Mouse (Mus musculus) hindbrain, embryonic 14.5 days (tissue): ENCODE data around the gene C2cd6. TPM values are rescaled to one million over a fixed set of nuclear protein-coding genes. Genes with fewer than 3 reads are reported as not detected.
A peak's percentile ranks its signal among the peaks of the same experiment; 100 is the strongest.

Experiments used
- ATAC-seq: fragments of 200-750 bp; cut with Nextera tagmentation; 2 replicates; pipeline ENCODE4 v1.8.0; 2017; ENCODE audit warnings: moderate number of reproducible peaks, mild to moderate bottlenecking, moderate TSS enrichment, moderate library complexity; ENCODE audit not compliant: low FRiP score
- DNase-seq: peaks from one replicate; pipeline ENCODE4 v3.0.0-alpha.2; 2015; ENCODE audit warnings: low spot score
- H3K27ac ChIP-seq: fragments of 300-500 bp; sonication (generic); 2 replicates; pipeline ENCODE4 v1.5.1; 2014; ENCODE audit warnings: mild to moderate bottlenecking, moderate library complexity
- H3K27me3 ChIP-seq: fragments of 300-500 bp; sonication (generic); 2 replicates; pipeline ENCODE4 v1.6.1; 2014; ENCODE audit warnings: mild to moderate bottlenecking, low read length, mixed read lengths; ENCODE audit not compliant: control insufficient read depth, insufficient read depth
- H3K36me3 ChIP-seq: fragments of 300-500 bp; sonication (generic); replicated peaks from 2 replicates; pipeline ENCODE4 v1.6.1; 2014; ENCODE audit not compliant: control insufficient read depth, insufficient read depth
- H3K4me1 ChIP-seq: fragments of 300-500 bp; sonication (generic); replicated peaks from 2 replicates; pipeline ENCODE4 v1.6.1; 2014; ENCODE audit warnings: antibody characterized with exemption, low read length, mixed read lengths; ENCODE audit not compliant: control insufficient read depth, insufficient read depth
- H3K4me2 ChIP-seq: fragments of 300-500 bp; sonication (generic); replicated peaks from 2 replicates; pipeline ENCODE4 v1.6.1; 2014; ENCODE audit warnings: mild to moderate bottlenecking, moderate library complexity
- H3K4me3 ChIP-seq: fragments of 300-500 bp; sonication (generic); replicated peaks from 2 replicates; pipeline ENCODE4 v1.5.1; 2014; ENCODE audit warnings: mild to moderate bottlenecking, low read length
- H3K9ac ChIP-seq: fragments of 300-500 bp; sonication (generic); 2 replicates; pipeline ENCODE4 v1.6.1; 2014
- H3K9me3 ChIP-seq: fragments of 300-500 bp; sonication (generic); 2 replicates; pipeline ENCODE4 v1.6.1; 2016; ENCODE audit warnings: low read length; ENCODE audit not compliant: control insufficient read depth
- WGBS: fragments of 180-500 bp; shearing (Covaris S2); extraction: QIAGEN DNeasy Blood & Tissue Kit; methylation state at CpG from one replicate; pipeline ENCODE4 v1.1.7; 2014; 5-methylcytosine and 5-hydroxymethylcytosine counted together
- polyA plus RNA-seq: library from polyadenylated mRNA; unstranded; fragments of >200 nt; fragmentation: Nextera tagmentation; extraction: Ambion mirVana; gene quantifications from 2 replicates; pipeline ENCODE4 v1.2.1, GENCODE M21; 2014

Gene C2cd6
- polyA plus RNA-seq, 1 experiment from 2014 or later: 4.5 TPM

DNA sequence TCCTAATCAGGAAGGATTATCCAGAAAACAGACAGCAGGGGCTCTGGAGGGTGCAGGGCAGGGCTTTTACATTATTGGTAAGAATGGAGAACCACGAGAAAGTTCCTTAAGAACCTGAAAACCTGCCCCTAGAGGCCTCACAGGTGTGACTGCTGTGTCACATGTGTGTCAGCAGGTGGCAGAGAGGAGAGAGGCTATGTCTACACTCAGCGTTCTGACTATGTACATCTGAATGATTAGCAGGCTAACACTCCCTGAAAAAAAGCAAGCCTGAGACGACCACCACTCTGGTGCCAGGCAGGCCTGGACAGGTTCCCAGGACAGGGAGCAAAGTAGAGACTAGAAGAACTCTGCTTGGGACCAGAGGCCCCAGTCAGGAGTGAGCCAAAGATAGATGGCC, 23.8 kb downstream of the C2cd6 start:
- H3K4me3 ChIP-seq: no peak overlapping the region
- WGBS: 49% methylated on average over 3 of the region's 3 CpGs
- H3K4me1 ChIP-seq: no peaks in the 10 kb centered on the region
- H3K9me3 ChIP-seq: no peaks in the 10 kb centered on the region
- no peak for ATAC-seq
- H3K27me3 ChIP-seq: no peaks in the 10 kb centered on the region
- H3K4me2 ChIP-seq: no peak overlapping the region
- no peaks in the 10 kb centered on the region for H3K36me3 ChIP-seq
- H3K27ac ChIP-seq: no peak overlapping the region
- no peak overlapping the region for H3K9ac ChIP-seq
- no peak for DNase-seq

DNA sequence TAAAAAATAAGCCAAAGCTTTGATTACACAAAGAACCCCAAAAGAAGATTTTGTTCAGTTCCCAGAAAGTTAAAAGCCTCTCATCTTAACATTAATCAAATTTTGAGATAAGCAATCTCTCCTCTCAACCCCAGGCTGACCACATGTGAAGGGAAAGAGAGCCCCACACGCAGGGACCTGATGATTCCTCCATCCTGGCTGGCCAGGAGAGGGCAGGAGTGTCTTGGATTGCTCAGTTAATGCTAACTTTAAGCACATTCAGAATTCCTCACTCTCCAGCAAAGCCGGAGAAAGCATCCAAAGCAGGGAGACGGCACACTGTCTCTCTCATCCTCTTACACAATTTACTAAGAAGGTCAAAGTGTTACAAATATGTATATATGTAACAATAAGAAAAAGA, 26.7 kb downstream of the C2cd6 start:
- no peak overlapping the region for H3K9ac ChIP-seq
- no peak overlapping the region for H3K4me3 ChIP-seq
- no peaks in the 10 kb centered on the region for H3K27me3 ChIP-seq
- H3K36me3 ChIP-seq: no peaks in the 10 kb centered on the region
- DNase-seq (peak; percentile 42), ATAC-seq (no peak)
- WGBS: 17% methylated on average over 3 of the region's 3 CpGs
- no peaks in the 10 kb centered on the region for H3K4me1 ChIP-seq
- H3K9me3 ChIP-seq: no peaks in the 10 kb centered on the region
- no peak overlapping the region for H3K27ac ChIP-seq
- H3K4me2 ChIP-seq: no peak overlapping the region

DNA sequence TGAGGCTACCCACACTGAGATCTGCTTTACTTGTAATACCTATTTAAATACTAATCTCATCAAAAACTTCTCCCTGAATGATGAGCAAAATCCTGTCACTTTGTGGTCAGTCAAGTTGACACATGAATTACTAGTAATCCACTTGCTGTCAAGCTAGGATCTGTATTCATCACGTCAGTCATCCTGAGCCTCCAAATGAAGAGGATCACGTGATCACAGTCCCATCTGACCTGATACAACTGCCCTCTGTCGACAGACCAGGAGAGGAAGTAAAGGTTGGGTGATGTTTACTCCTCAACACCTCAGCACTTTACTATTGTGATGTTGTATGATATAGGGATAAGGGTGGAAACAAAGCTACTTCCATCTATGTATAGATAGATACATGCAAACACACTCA, 31.0 kb downstream of the C2cd6 start:
- Histone ChIP-seq H3K4me2 (no peak overlapping the region), H3K27ac (no peak overlapping the region), H3K9me3 (no peaks in the 10 kb centered on the region), H3K4me3 (no peak overlapping the region), H3K27me3 (no peaks in the 10 kb centered on the region), H3K4me1 (no peaks in the 10 kb centered on the region), H3K36me3 (no peaks in the 10 kb centered on the region), H3K9ac (no peak overlapping the region)
- no peak for ATAC-seq
- DNase-seq: no peak
- WGBS: 61% methylated on average over 3 of the region's 3 CpGs

DNA sequence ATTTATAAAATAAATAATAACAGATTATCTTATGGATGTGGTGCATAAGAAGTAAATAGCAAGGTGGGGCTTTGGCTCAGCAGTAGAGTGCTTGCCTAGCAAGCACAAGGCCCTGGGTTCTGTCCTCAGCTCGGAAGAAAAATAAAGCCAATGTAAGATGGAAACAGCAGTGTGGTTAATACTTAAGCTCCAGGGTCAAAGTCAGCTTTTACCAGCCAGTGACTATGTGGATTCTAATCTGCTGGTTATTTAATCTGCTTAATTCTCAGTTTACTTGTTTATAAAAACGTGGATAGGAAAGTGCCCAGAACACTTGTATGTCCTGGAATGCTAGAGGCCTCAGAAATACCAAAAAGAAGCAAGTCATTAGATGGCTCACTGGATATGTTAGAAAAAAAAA, 37.7 kb downstream of the C2cd6 start:
- DNase-seq: no peak
- no peak for ATAC-seq
- no peaks in the 10 kb centered on the region for H3K4me1 ChIP-seq

DNA sequence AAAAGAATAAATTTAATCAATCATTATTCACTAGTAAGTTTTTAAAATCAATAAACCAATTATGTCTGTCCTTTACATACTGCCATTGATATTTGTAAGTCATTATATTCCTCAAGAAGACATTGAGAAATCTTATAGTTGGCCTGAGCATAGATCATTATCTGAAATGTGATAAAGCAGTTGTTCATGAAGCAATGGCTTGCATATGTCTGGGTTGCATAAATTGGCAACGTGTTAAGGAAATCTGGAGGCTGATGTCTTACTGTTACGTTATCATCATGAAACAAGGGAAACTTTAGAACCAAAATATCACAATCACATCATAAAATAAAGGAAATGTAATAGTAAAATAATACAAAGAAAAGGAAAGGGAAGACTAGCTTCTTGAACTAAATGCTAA, 43.4 kb downstream of the C2cd6 start:
- WGBS: 86% methylated on average over 2 of the region's 2 CpGs
- ATAC-seq (no peak), DNase-seq (no peak)
- Histone ChIP-seq H3K4me2 (no peak overlapping the region), H3K4me3 (no peak overlapping the region), H3K9me3 (no peaks in the 10 kb centered on the region), H3K4me1 (no peaks in the 10 kb centered on the region), H3K27ac (no peak overlapping the region), H3K9ac (no peak overlapping the region), H3K27me3 (no peaks in the 10 kb centered on the region), H3K36me3 (no peaks in the 10 kb centered on the region)

More for the DNA sequence above, 37.7 kb downstream of the C2cd6 start:
- no peak overlapping the region for H3K9ac ChIP-seq
- no peaks in the 10 kb centered on the region for H3K36me3 ChIP-seq
- H3K9me3 ChIP-seq: no peaks in the 10 kb centered on the region
- no peak overlapping the region for H3K4me2 ChIP-seq
- H3K4me3 ChIP-seq: no peak overlapping the region
- WGBS: 69% methylated on average over 2 of the region's 2 CpGs
- H3K27ac ChIP-seq: no peak overlapping the region
- no peaks in the 10 kb centered on the region for H3K27me3 ChIP-seq

DNA sequence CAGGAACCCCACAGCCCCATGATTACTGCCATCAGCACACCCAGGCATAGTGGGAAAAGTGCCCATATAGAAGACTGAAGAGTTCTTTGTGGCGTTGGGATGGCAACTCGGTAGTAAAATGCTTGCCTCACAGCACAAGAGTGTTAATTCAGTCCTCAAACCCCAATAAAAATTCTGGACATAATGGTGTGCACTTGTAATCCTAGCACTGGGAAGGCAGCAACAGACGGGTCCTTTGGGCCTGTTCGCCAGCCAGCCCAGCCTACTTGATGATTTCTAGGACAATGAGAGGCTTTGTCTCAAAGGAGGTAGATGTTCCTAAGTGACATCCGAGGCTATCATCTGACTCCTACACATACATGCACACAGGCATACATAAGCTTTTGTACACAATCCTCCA, 57.0 kb downstream of the C2cd6 start:
- Histone ChIP-seq H3K27me3 (no peaks in the 10 kb centered on the region), H3K9ac (no peak overlapping the region), H3K4me2 (no peak overlapping the region), H3K4me3 (no peak overlapping the region), H3K4me1 (no peaks in the 10 kb centered on the region), H3K36me3 (no peaks in the 10 kb centered on the region), H3K9me3 (no peaks in the 10 kb centered on the region), H3K27ac (no peak overlapping the region)
- no peak for DNase-seq
- WGBS: 69% methylated on average over 5 of the region's 5 CpGs
- no peak for ATAC-seq

DNA sequence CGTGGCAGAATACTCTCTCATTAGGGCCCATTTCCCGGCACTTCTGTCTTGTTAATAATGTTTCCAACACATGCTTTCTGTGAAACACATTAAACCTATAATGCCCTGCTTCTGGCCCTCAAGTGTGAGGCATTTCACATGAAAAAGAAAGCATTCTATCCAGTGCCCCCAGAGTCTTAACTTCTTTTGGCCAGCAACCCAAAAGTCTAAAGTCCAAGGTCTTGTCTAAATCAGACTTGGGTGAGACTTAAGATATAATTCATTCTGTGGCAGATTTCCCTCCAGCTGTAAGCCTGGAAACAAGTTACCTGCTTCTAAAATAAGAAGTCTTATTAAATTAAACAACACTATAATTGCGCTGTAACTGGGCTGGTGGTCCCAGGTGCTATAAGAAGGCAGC, 73.1 kb downstream of the C2cd6 start:
- Histone ChIP-seq H3K9me3 (no peaks in the 10 kb centered on the region), H3K4me3 (no peak overlapping the region), H3K9ac (no peak overlapping the region), H3K27me3 (no peaks in the 10 kb centered on the region), H3K36me3 (no peaks in the 10 kb centered on the region), H3K4me1 (no peaks in the 10 kb centered on the region), H3K4me2 (no peak overlapping the region), H3K27ac (no peak overlapping the region)
- 85% methylated on average over 3 of the region's 3 CpGs for WGBS
- no peak for ATAC-seq
- no peak for DNase-seq

DNA sequence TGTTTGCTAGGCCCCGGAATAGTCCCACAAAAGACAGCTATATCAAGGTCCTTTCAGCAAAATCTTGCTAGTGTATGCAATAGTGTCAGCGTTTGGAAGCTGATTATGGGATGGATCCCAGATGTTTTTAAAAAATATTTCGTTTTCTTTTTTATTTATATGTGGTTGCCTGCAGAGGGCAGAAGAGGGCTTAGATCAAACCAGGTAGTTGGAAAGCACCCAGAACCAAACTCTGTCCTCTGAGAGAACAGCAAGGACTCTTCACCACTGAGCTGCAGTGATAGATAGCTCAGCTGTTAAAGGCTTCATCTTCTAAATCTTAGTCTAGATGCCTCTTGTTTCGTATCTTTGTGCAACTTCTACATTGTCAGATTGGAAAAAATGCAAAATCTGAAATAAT, 85.5 kb downstream of the C2cd6 start:
- H3K4me2 ChIP-seq: no peak overlapping the region
- H3K4me1 ChIP-seq: no peaks in the 10 kb centered on the region
- no peak overlapping the region for H3K9ac ChIP-seq
- H3K4me3 ChIP-seq: no peak overlapping the region
- DNase-seq (no peak), ATAC-seq (no peak)
- no peaks in the 10 kb centered on the region for H3K36me3 ChIP-seq
- no peaks in the 10 kb centered on the region for H3K9me3 ChIP-seq
- WGBS: 48% methylated on average over 4 of the region's 4 CpGs
- no peak overlapping the region for H3K27ac ChIP-seq
- H3K27me3 ChIP-seq: no peaks in the 10 kb centered on the region

Other genes starting within 250 kb of the C2cd6 start
- 18.0 and 20.5 TPM in 2 replicates for gene Trak2, start 121.5 kb downstream of the C2cd6 start, polyA plus RNA-seq
- 103 and 111 TPM in 2 replicates for gene Stradb, start 121.4 kb downstream of the C2cd6 start, polyA plus RNA-seq
- gene Tmem237, start 25.5 kb upstream of the C2cd6 start, polyA plus RNA-seq: 24.9 and 54.8 TPM in 2 replicates
- 1.1 and 1.4 TPM in 2 replicates for gene Mpp4, start 68.5 kb upstream of the C2cd6 start, polyA plus RNA-seq
- 21.7 and 22.6 TPM in 2 replicates for gene Als2, start 142.3 kb upstream of the C2cd6 start, polyA plus RNA-seq
- 0.82 and 0.88 TPM in 2 replicates for gene Cdk15, start 162.0 kb upstream of the C2cd6 start, polyA plus RNA-seq